Mouse (Mus musculus) liver, embryonic 15.5 days (tissue): Measurements from ENCODE around the gene Pknox2. TPM values are rescaled to one million over a fixed set of nuclear protein-coding genes. Genes with fewer than 3 reads are reported as not detected.

ENCODE experiments used
- ATAC-seq: fragments of 200-750 bp; cut with Nextera tagmentation; 2 replicates; pipeline ENCODE4 v1.8.0; 2017; ENCODE audit warnings: moderate number of reproducible peaks, mild to moderate bottlenecking, moderate library complexity; ENCODE audit not compliant: insufficient read depth
- H3K27ac ChIP-seq: fragments of 300-500 bp; sonication (generic); replicated peaks from 2 replicates; pipeline ENCODE4 v1.5.1; 2015; ENCODE audit warnings: mild to moderate bottlenecking, inconsistent platforms
- H3K27me3 ChIP-seq: fragments of 300-500 bp; sonication (generic); 2 replicates; pipeline ENCODE4 v1.6.1; 2015; ENCODE audit warnings: mild to moderate bottlenecking, inconsistent platforms
- H3K36me3 ChIP-seq: fragments of 300-500 bp; sonication (generic); replicated peaks from 2 replicates; pipeline ENCODE4 v1.6.1; 2015; ENCODE audit warnings: moderate library complexity, mild to moderate bottlenecking, inconsistent platforms
- H3K4me1 ChIP-seq: fragments of 300-500 bp; sonication (generic); replicated peaks from 2 replicates; pipeline ENCODE4 v1.6.1; 2015; ENCODE audit warnings: inconsistent platforms
- H3K4me2 ChIP-seq: fragments of 300-500 bp; sonication (generic); 2 replicates; pipeline ENCODE4 v1.6.1; 2015; ENCODE audit warnings: moderate library complexity, mild to moderate bottlenecking, inconsistent platforms
- H3K4me3 ChIP-seq: fragments of 300-500 bp; sonication (generic); replicated peaks from 2 replicates; pipeline ENCODE4 v1.5.1; 2015; ENCODE audit warnings: mild to moderate bottlenecking, inconsistent platforms
- H3K9ac ChIP-seq: fragments of 300-500 bp; sonication (generic); 2 replicates; pipeline ENCODE4 v1.6.1; 2015; ENCODE audit warnings: moderate library complexity, mild to moderate bottlenecking, inconsistent platforms
- H3K9me3 ChIP-seq: fragments of 300-500 bp; sonication (generic); replicated peaks from 2 replicates; pipeline ENCODE4 v1.6.1; 2016; ENCODE audit warnings: inconsistent platforms
- WGBS: fragments of 180-500 bp; shearing (Covaris S2); methylation state at CpG from one replicate; pipeline ENCODE4 v1.1.7; 2015; ENCODE audit warnings: mixed read lengths; ENCODE audit not compliant: insufficient replicate concordance; 5-methylcytosine and 5-hydroxymethylcytosine counted together
- polyA plus RNA-seq: library from polyadenylated mRNA; unstranded; fragments of >200 nt; fragmentation: Nextera tagmentation; extraction: Ambion mirVana; gene quantifications from 2 replicates; pipeline ENCODE4 v1.2.1, GENCODE M21; 2015

The Pknox2 gene
- polyA plus RNA-seq, 1 experiment from 2014 or later, result 0.44 TPM

- no peak overlapping the region for H3K4me3 ChIP-seq
- ATAC-seq, result no peak
- WGBS, result 40% methylated on average over 16 of the region's 16 CpGs
Measured at GRCm38 (mm10) chr9:36933813-36934493, 213.3 kb downstream of the Pknox2 start.

GRCm38 (mm10) chr9:36932950-36933812, 214.0 kb downstream of the Pknox2 start:
- H3K4me3 ChIP-seq, result no peak overlapping the region
- no peak overlapping the region for H3K27ac ChIP-seq
- no peak overlapping the region for H3K4me2 ChIP-seq
- no peaks in the 10 kb centered on the region for H3K27me3 ChIP-seq
- ATAC-seq, result no peak
- WGBS, result 48% methylated on average over 12 of the region's 12 CpGs
- no peak overlapping the region for H3K9ac ChIP-seq
- H3K4me1 ChIP-seq, result no peaks in the 10 kb centered on the region
- no peaks in the 10 kb centered on the region for H3K36me3 ChIP-seq
- H3K9me3 ChIP-seq, result no peaks in the 10 kb centered on the region

More at GRCm38 (mm10) chr9:36933813-36934493, 213.3 kb downstream of the Pknox2 start:
- Histone ChIP-seq H3K27ac (no peak overlapping the region), H3K9ac (no peak overlapping the region), H3K9me3 (no peaks in the 10 kb centered on the region), H3K4me1 (no peaks in the 10 kb centered on the region), H3K27me3 (no peaks in the 10 kb centered on the region), H3K4me2 (no peak overlapping the region), H3K36me3 (no peaks in the 10 kb centered on the region)

- H3K36me3 ChIP-seq, result no peaks in the 10 kb centered on the region
- no peak overlapping the region for H3K4me2 ChIP-seq
- no peak overlapping the region for H3K9ac ChIP-seq
- H3K4me3 ChIP-seq, result no peak overlapping the region
- H3K4me1 ChIP-seq, result no peaks in the 10 kb centered on the region
- H3K27ac ChIP-seq, result no peak overlapping the region
- no peaks in the 10 kb centered on the region for H3K27me3 ChIP-seq
- ATAC-seq, result no peak
- no peaks in the 10 kb centered on the region for H3K9me3 ChIP-seq
- 52% methylated on average over 4 of the region's 4 CpGs for WGBS
Measured at GRCm38 (mm10) chr9:36931657-36932056, 215.6 kb downstream of the Pknox2 start.

- 67% methylated on average over 5 of the region's 5 CpGs for WGBS
Measured at GRCm38 (mm10) chr9:36923753-36924152, 223.5 kb downstream of the Pknox2 start.

GRCm38 (mm10) chr9:36921718-36922415, 225.3 kb downstream of the Pknox2 start:
- no peak overlapping the region for H3K4me3 ChIP-seq
- no peaks in the 10 kb centered on the region for H3K36me3 ChIP-seq
- no peaks in the 10 kb centered on the region for H3K27me3 ChIP-seq
- no peak for ATAC-seq
- no peak overlapping the region for H3K9ac ChIP-seq
- 59% methylated on average over 13 of the region's 13 CpGs for WGBS
- no peak overlapping the region for H3K27ac ChIP-seq
- H3K4me1 ChIP-seq, result no peaks in the 10 kb centered on the region
- H3K9me3 ChIP-seq, result no peaks in the 10 kb centered on the region
- H3K4me2 ChIP-seq, result no peak overlapping the region

More at GRCm38 (mm10) chr9:36923753-36924152, 223.5 kb downstream of the Pknox2 start:
- no peak overlapping the region for H3K9ac ChIP-seq
- ATAC-seq, result no peak
- no peak overlapping the region for H3K4me3 ChIP-seq
- no peaks in the 10 kb centered on the region for H3K36me3 ChIP-seq
- no peak overlapping the region for H3K4me2 ChIP-seq
- no peaks in the 10 kb centered on the region for H3K4me1 ChIP-seq
- no peaks in the 10 kb centered on the region for H3K27me3 ChIP-seq
- no peaks in the 10 kb centered on the region for H3K9me3 ChIP-seq
- no peak overlapping the region for H3K27ac ChIP-seq

GRCm38 (mm10) chr9:36919472-36919871, 227.7 kb downstream of the Pknox2 start:
- no peaks in the 10 kb centered on the region for H3K4me1 ChIP-seq
- H3K27me3 ChIP-seq, result no peaks in the 10 kb centered on the region
- H3K4me3 ChIP-seq, result no peak overlapping the region
- H3K9ac ChIP-seq, result no peak overlapping the region
- H3K36me3 ChIP-seq, result no peaks in the 10 kb centered on the region
- no peak for ATAC-seq
- no peaks in the 10 kb centered on the region for H3K9me3 ChIP-seq
- WGBS, result 52% methylated on average over 4 of the region's 4 CpGs
- H3K4me2 ChIP-seq, result no peak overlapping the region
- no peak overlapping the region for H3K27ac ChIP-seq

- Histone ChIP-seq H3K4me1 (no peaks in the 10 kb centered on the region), H3K4me2 (no peak overlapping the region), H3K9me3 (no peaks in the 10 kb centered on the region), H3K27ac (no peak overlapping the region), H3K9ac (no peak overlapping the region), H3K27me3 (no peaks in the 10 kb centered on the region), H3K36me3 (no peaks in the 10 kb centered on the region), H3K4me3 (no peak overlapping the region)
- ATAC-seq, result no peak
- 37% methylated on average over 3 of the region's 3 CpGs for WGBS
Measured at GRCm38 (mm10) chr9:36918582-36918981, 228.6 kb downstream of the Pknox2 start.

GRCm38 (mm10) chr9:36916915-36917314, 230.3 kb downstream of the Pknox2 start:
- H3K4me1 ChIP-seq, result no peaks in the 10 kb centered on the region
- no peak overlapping the region for H3K4me2 ChIP-seq
- no peaks in the 10 kb centered on the region for H3K9me3 ChIP-seq
- no peaks in the 10 kb centered on the region for H3K36me3 ChIP-seq
- no peaks in the 10 kb centered on the region for H3K27me3 ChIP-seq
- 47% methylated on average over 5 of the region's 5 CpGs for WGBS
- H3K27ac ChIP-seq, result no peak overlapping the region
- H3K4me3 ChIP-seq, result no peak overlapping the region
- H3K9ac ChIP-seq, result no peak overlapping the region
- ATAC-seq, result no peak

GRCm38 (mm10) chr9:36916362-36916761, 230.8 kb downstream of the Pknox2 start:
- H3K4me2 ChIP-seq, result no peak overlapping the region
- no peak overlapping the region for H3K9ac ChIP-seq
- H3K36me3 ChIP-seq, result no peaks in the 10 kb centered on the region
- H3K4me1 ChIP-seq, result no peaks in the 10 kb centered on the region
- ATAC-seq, result no peak
- no peaks in the 10 kb centered on the region for H3K27me3 ChIP-seq
- H3K9me3 ChIP-seq, result no peaks in the 10 kb centered on the region
- H3K4me3 ChIP-seq, result no peak overlapping the region
- H3K27ac ChIP-seq, result no peak overlapping the region
- WGBS, result 4% methylated on average over 6 of the region's 6 CpGs

GRCm38 (mm10) chr9:36905452-36905851, 241.8 kb downstream of the Pknox2 start:
- 49% methylated on average over 4 of the region's 4 CpGs for WGBS
- H3K9me3 ChIP-seq, result no peaks in the 10 kb centered on the region
- no peak overlapping the region for H3K4me2 ChIP-seq
- H3K9ac ChIP-seq, result no peak overlapping the region
- H3K4me1 ChIP-seq, result no peaks in the 10 kb centered on the region
- H3K27me3 ChIP-seq, result no peaks in the 10 kb centered on the region
- H3K4me3 ChIP-seq, result no peak overlapping the region
- ATAC-seq, result no peak
- no peak overlapping the region for H3K27ac ChIP-seq
- no peaks in the 10 kb centered on the region for H3K36me3 ChIP-seq

GRCm38 (mm10) chr9:36900464-36900863, 246.7 kb downstream of the Pknox2 start:
- Histone ChIP-seq H3K9me3 (no peaks in the 10 kb centered on the region), H3K27ac (no peak overlapping the region), H3K9ac (no peak overlapping the region), H3K4me1 (no peaks in the 10 kb centered on the region), H3K36me3 (no peaks in the 10 kb centered on the region), H3K27me3 (no peaks in the 10 kb centered on the region), H3K4me2 (no peak overlapping the region), H3K4me3 (no peak overlapping the region)
- 48% methylated on average over 4 of the region's 4 CpGs for WGBS
- no peak for ATAC-seq
